Mouse (Mus musculus) C2C12 (cell line): ENCODE results near the gene Tmem175. TPM values are rescaled to one million over a fixed set of nuclear protein-coding genes. Genes with fewer than 3 reads are reported as not detected.

Experiments
- H3K27me3 ChIP-seq: one replicate; pipeline ENCODE4 v1.6.1; 2011; ENCODE audit not compliant: control insufficient read depth, insufficient read depth, insufficient read length
- H3K36me3 ChIP-seq: one replicate; pipeline ENCODE4 v1.6.1; 2011; ENCODE audit not compliant: control insufficient read depth, insufficient read depth
- H3K4me3 ChIP-seq: one replicate; pipeline ENCODE4 v1.5.1; 2011; ENCODE audit warnings: mild to moderate bottlenecking, control low read depth; ENCODE audit not compliant: poor library complexity, insufficient read depth, severe bottlenecking
- H3K79me2 ChIP-seq: one replicate; pipeline ENCODE4 v1.6.1; 2011; ENCODE audit not compliant: control insufficient read depth, insufficient read depth
- H3K79me3 ChIP-seq: one replicate; pipeline ENCODE4 v1.6.1; 2011; ENCODE audit warnings: low read depth, control low read depth
- H3ac ChIP-seq: one replicate; pipeline ENCODE3; 2011; ENCODE audit warnings: low read depth; ENCODE audit not compliant: control insufficient read depth, insufficient read length
- CEBPB ChIP-seq: IDR thresholded peaks from one replicate; pipeline ENCODE4 v1.6.1; 2011; ENCODE audit warnings: low read depth, mild to moderate bottlenecking, control low read depth, moderate library complexity
- CTCF ChIP-seq: IDR thresholded peaks from one replicate; pipeline ENCODE4 v1.5.1; 2011; ENCODE audit not compliant: control insufficient read depth, insufficient read depth, insufficient read length
- FOSL1 ChIP-seq: IDR thresholded peaks from one replicate; pipeline ENCODE4 v1.8.0; 2011; ENCODE audit warnings: mild to moderate bottlenecking, low read length; ENCODE audit not compliant: poor library complexity, insufficient read depth, severe bottlenecking
- MAX ChIP-seq: IDR thresholded peaks from one replicate; pipeline ENCODE4 v1.6.1; 2011; ENCODE audit warnings: mild to moderate bottlenecking, control low read depth
- MYOD1 ChIP-seq: IDR thresholded peaks from one replicate; pipeline ENCODE4 v1.6.1; 2011; ENCODE audit warnings: low read depth; ENCODE audit not compliant: control insufficient read depth, insufficient read length
- MYOG ChIP-seq: IDR thresholded peaks from one replicate; pipeline ENCODE4 v1.6.1; 2011; ENCODE audit not compliant: control insufficient read depth, insufficient read length; ENCODE audit errors: extremely low read depth
- USF1 ChIP-seq: IDR thresholded peaks from one replicate; pipeline ENCODE4 v1.6.1; 2011; ENCODE audit warnings: low read depth, mild to moderate bottlenecking, control low read depth, moderate library complexity
- long read RNA-seq, 2 experiments: library from polyadenylated mRNA; unstranded; transcript quantifications; one replicate each; pipeline ENCODE4 v2.0.0; 2019 to 2020
- polyA plus RNA-seq: library from polyadenylated mRNA; unstranded; fragments of >200 nt; fragmentation: generic; extraction: Trizol; gene quantifications from one replicate; pipeline ENCODE4 v1.2.1, GENCODE M21; 2012; ENCODE audit warnings: missing spikeins

The Tmem175 gene
- 9.1 TPM for polyA plus RNA-seq
- long read RNA-seq, experiment 1, transcript Tmem175-203 (11 exons, 1,811 nt) = minor isoform, 6 of 46 reads
- long read RNA-seq, experiment 1, transcript Tmem175-201 (11 exons, 3,956 nt) = major isoform, 11 of 46 reads
- long read RNA-seq, experiment 1, partial matches to known transcripts = 11 of 46 reads
- long read RNA-seq, experiment 1, other reads (novel, unspliced or antisense) = 15 of 46 reads
- long read RNA-seq, experiment 2, transcript Tmem175-201 (11 exons, 3,956 nt) = major isoform, 20 of 67 reads
- long read RNA-seq, experiment 2, transcript Tmem175-202 (11 exons, 2,374 nt) = minor isoform, 9 of 67 reads
- long read RNA-seq, experiment 2, transcript Tmem175-203 (11 exons, 1,811 nt) = minor isoform, 13 of 67 reads
- long read RNA-seq, experiment 2, partial matches to known transcripts = 6 of 67 reads
- long read RNA-seq, experiment 2, other reads (novel, unspliced or antisense) = 19 of 67 reads

DNA sequence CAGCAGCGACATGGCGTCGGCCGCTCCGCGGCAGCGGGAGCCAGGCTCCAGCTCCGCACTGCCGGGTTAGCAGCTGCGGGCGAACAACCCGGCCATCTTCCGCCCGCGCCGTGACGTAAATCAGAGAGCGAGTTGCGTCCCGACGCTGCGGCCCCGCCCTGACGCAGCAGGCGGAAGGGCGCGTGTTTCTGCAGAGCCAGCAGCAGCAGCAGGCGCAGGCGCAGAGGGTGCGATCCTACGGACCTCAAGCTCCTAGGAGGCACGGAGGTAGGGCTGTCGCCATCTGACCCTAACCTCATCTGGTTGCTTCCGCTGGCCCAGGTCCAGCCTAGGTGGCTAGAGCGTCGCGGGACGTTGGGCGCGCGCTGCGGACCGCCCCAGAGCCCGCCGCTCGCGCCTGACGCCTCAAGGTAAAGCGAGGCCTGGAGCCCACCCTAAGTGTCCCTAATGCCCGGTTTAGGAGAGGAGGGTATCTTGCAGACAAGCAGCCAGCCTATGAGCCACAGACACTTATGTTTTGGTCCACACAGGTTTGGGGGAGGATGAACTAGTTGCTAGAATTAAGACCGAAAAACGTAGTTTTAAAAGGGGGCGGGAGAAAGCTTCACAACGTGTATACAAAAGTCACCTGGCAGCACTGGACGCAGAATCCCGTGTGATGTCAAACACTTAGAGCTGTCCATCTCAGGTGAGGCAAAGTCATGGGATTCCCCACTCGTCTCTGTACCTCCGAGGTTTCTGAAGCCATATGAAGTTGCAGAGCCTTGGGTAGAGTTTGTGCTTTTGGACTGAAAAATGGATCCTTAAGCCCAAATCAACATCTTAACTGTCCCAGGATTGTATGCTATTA, at the start of gene Tmem175, which contains the start of gene Gak:
TSS of gene Tmem175 (plus strand) at position 137 of the 850 bp plus-strand sequence.
TSS of gene Gak (minus strand) at position 122 of the 850 bp plus-strand sequence.
- H3K4me3 ChIP-seq = peak within 1 kb of the TSS; percentile 72
- H3K27me3 ChIP-seq = no peaks in the 10 kb centered on the region
- peaks cover 60% of the 10 kb centered on the region for H3K79me2 ChIP-seq
- peaks cover 10% of the 10 kb centered on the region for H3K36me3 ChIP-seq
- H3K79me3 ChIP-seq = peaks cover 46% of the 10 kb centered on the region
- peak within 1 kb of the TSS; percentile 86 for H3ac ChIP-seq
- TF ChIP-seq CEBPB (no peak), MYOG (no peak)

GRCm38 (mm10) chr5:108581361-108581891, 48.1 kb upstream of the Tmem175 start:
- TF ChIP-seq CEBPB (no peak), USF1 (no peak), MYOG (no peak), MAX (no peak), FOSL1 (no peak)
- Histone ChIP-seq H3K79me3 (no peaks in the 10 kb centered on the region), H3K4me3 (no peak overlapping the region), H3K36me3 (peaks cover 90% of the 10 kb centered on the region), H3ac (no peak overlapping the region), H3K27me3 (no peaks in the 10 kb centered on the region), H3K79me2 (no peaks in the 10 kb centered on the region)

DNA sequence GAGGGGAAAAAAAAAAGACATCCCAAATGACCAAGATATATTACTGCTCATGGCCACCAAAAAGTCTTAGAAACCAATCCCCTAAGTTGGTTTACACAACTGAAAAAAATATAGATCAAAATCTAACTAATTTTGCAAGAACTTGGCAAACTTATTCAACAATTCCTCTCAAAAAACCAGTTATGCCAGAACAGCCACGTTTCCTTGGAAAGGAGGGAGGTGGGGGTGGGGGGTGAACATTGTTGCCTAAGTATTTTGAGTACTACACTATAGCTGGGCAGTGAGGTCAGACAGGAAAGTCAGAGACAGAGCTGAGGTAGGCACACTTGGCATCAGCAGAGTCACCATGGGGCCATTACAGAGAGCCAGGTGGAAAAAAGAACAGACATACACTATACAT, 29.6 kb upstream of the Tmem175 start:
- H3K79me3 ChIP-seq = no peaks in the 10 kb centered on the region
- no peak overlapping the region for H3K4me3 ChIP-seq
- H3K79me2 ChIP-seq = no peaks in the 10 kb centered on the region
- TF ChIP-seq FOSL1 (no peak), CEBPB (no peak), MYOG (no peak), MAX (no peak), CTCF (no peak), USF1 (no peak), MYOD1 (no peak)
- no peak overlapping the region for H3ac ChIP-seq
- H3K36me3 ChIP-seq = peaks cover 69% of the 10 kb centered on the region
- no peaks in the 10 kb centered on the region for H3K27me3 ChIP-seq

- no peak for TF ChIP-seq FOSL1
- no peak for TF ChIP-seq CEBPB
- TF ChIP-seq MAX = no peak
- TF ChIP-seq USF1 = no peak
- TF ChIP-seq CTCF = no peak
Observed at GRCm38 (mm10) chr5:108602537-108602936, 27.0 kb upstream of the Tmem175 start.

GRCm38 (mm10) chr5:108610426-108610825, 19.1 kb upstream of the Tmem175 start:
- no peak overlapping the region for H3ac ChIP-seq
- no peak overlapping the region for H3K4me3 ChIP-seq
- no peaks in the 10 kb centered on the region for H3K27me3 ChIP-seq
- H3K36me3 ChIP-seq = peaks cover 75% of the 10 kb centered on the region
- no peaks in the 10 kb centered on the region for H3K79me2 ChIP-seq
- no peak for TF ChIP-seq CEBPB
- TF ChIP-seq MAX = no peak
- no peak for TF ChIP-seq USF1
- no peak for TF ChIP-seq FOSL1
- TF ChIP-seq CTCF = no peak
- no peak for TF ChIP-seq MYOG
- no peak for TF ChIP-seq MYOD1
- H3K79me3 ChIP-seq = peaks cover 4% of the 10 kb centered on the region

More at GRCm38 (mm10) chr5:108602537-108602936, 27.0 kb upstream of the Tmem175 start:
- no peaks in the 10 kb centered on the region for H3K79me3 ChIP-seq
- no peaks in the 10 kb centered on the region for H3K79me2 ChIP-seq
- H3ac ChIP-seq = no peak overlapping the region
- no peaks in the 10 kb centered on the region for H3K27me3 ChIP-seq
- H3K36me3 ChIP-seq = peaks cover 71% of the 10 kb centered on the region
- no peak overlapping the region for H3K4me3 ChIP-seq
